Mouse (Mus musculus): ENCODE data around the gene Runx1.

Runx1 gene

GRCm38 (mm10) chr16:92699531-92700397 is 126.2 kb downstream of the Runx1 start:
- DNase-seq (ENCODE audit: low read depth, low spot score): no peak

GRCm38 (mm10) chr16:92698612-92698998 is 127.3 kb downstream of the Runx1 start:
- peak; percentile 85 for DNase-seq (ENCODE audit: low read depth, low spot score)

GRCm38 (mm10) chr16:92697737-92698611 is 128.0 kb downstream of the Runx1 start:
- no peak for DNase-seq (ENCODE audit: low read depth, low spot score)

- DNase-seq (ENCODE audit: low read depth, low spot score): peak; percentile 79
Observed at GRCm38 (mm10) chr16:92697227-92697736, 128.7 kb downstream of the Runx1 start.

GRCm38 (mm10) chr16:92696411-92697015 is 129.4 kb downstream of the Runx1 start:
- DNase-seq (ENCODE audit: low read depth, low spot score): no peak

GRCm38 (mm10) chr16:92695981-92696380 is 130.0 kb downstream of the Runx1 start:
- no peak for DNase-seq (ENCODE audit: low read depth, low spot score)

- DNase-seq (ENCODE audit: low read depth, low spot score): no peak
Observed at GRCm38 (mm10) chr16:92695200-92695921, 130.6 kb downstream of the Runx1 start.

- DNase-seq (ENCODE audit: low read depth, low spot score): no peak
Observed at GRCm38 (mm10) chr16:92694496-92695106, 131.3 kb downstream of the Runx1 start.

GRCm38 (mm10) chr16:92690759-92691158 is 135.2 kb downstream of the Runx1 start:
- no peak for DNase-seq (ENCODE audit: low read depth, low spot score)

GRCm38 (mm10) chr16:92688941-92689340 is 137.0 kb downstream of the Runx1 start:
- DNase-seq (ENCODE audit: low read depth, low spot score): no peak

GRCm38 (mm10) chr16:92686978-92687377 is 139.0 kb downstream of the Runx1 start:
- DNase-seq (ENCODE audit: low read depth, low spot score): no peak

- no peak for DNase-seq (ENCODE audit: low read depth, low spot score)
Observed at GRCm38 (mm10) chr16:92685766-92686315, 140.1 kb downstream of the Runx1 start.

- DNase-seq (ENCODE audit: low read depth, low spot score): no peak
Observed at GRCm38 (mm10) chr16:92684423-92685211, 141.3 kb downstream of the Runx1 start.

- no peak for DNase-seq (ENCODE audit: low read depth, low spot score)
Observed at GRCm38 (mm10) chr16:92676630-92677029, 149.3 kb downstream of the Runx1 start.

GRCm38 (mm10) chr16:92675677-92676076 is 150.3 kb downstream of the Runx1 start:
- no peak for DNase-seq (ENCODE audit: low read depth, low spot score)

GRCm38 (mm10) chr16:92674916-92675450 is 151.0 kb downstream of the Runx1 start:
- no peak for DNase-seq (ENCODE audit: low read depth, low spot score)

GRCm38 (mm10) chr16:92674121-92674816 is 151.7 kb downstream of the Runx1 start:
- DNase-seq (ENCODE audit: low read depth, low spot score): no peak

- DNase-seq (ENCODE audit: low read depth, low spot score): no peak
Observed at GRCm38 (mm10) chr16:92668807-92669206, 157.1 kb downstream of the Runx1 start.

- DNase-seq (ENCODE audit: low read depth, low spot score): no peak
Observed at GRCm38 (mm10) chr16:92661757-92662156, 164.2 kb downstream of the Runx1 start.
